Mouse (Mus musculus) bone marrow macrophage, adult 2 months (primary cell): ENCODE measurements around the gene Prr15. TPM values are rescaled to one million over a fixed set of nuclear protein-coding genes. Genes with fewer than 3 reads are reported as not detected.
A peak's percentile ranks its signal among the peaks of the same experiment; 100 is the strongest.

Experiments
- H3K27ac ChIP-seq: 2 replicates; pipeline ENCODE4 v1.5.1; 2012; ENCODE audit warnings: low read depth, low read length; ENCODE audit not compliant: insufficient read depth
- H3K4me1 ChIP-seq: 2 replicates; pipeline ENCODE4 v1.6.1; 2012; ENCODE audit warnings: low read length; ENCODE audit not compliant: control insufficient read depth, insufficient read depth
- H3K4me3 ChIP-seq: 2 replicates; pipeline ENCODE4 v1.5.1; 2012; ENCODE audit warnings: mild to moderate bottlenecking, low read length, moderate library complexity; ENCODE audit not compliant: insufficient read depth
- CTCF ChIP-seq: IDR thresholded peaks from 2 replicates; pipeline ENCODE4 v1.5.1; 2012; ENCODE audit warnings: low read depth, mild to moderate bottlenecking, low read length, moderate library complexity
- POLR2A ChIP-seq: IDR thresholded peaks from 2 replicates; pipeline ENCODE4 v1.6.1; 2012; ENCODE audit warnings: mild to moderate bottlenecking, low read depth, low read length, borderline replicate concordance
- polyA plus RNA-seq: library from polyadenylated mRNA; stranded (reverse); fragments of >200 nt; gene quantifications from 2 replicates; pipeline ENCODE4 v1.2.4, GENCODE M21; 2012; ENCODE audit not compliant: missing spikeins, insufficient read depth, insufficient read length

Gene Prr15
- polyA plus RNA-seq, 1 experiment = 1.4 TPM

DNA sequence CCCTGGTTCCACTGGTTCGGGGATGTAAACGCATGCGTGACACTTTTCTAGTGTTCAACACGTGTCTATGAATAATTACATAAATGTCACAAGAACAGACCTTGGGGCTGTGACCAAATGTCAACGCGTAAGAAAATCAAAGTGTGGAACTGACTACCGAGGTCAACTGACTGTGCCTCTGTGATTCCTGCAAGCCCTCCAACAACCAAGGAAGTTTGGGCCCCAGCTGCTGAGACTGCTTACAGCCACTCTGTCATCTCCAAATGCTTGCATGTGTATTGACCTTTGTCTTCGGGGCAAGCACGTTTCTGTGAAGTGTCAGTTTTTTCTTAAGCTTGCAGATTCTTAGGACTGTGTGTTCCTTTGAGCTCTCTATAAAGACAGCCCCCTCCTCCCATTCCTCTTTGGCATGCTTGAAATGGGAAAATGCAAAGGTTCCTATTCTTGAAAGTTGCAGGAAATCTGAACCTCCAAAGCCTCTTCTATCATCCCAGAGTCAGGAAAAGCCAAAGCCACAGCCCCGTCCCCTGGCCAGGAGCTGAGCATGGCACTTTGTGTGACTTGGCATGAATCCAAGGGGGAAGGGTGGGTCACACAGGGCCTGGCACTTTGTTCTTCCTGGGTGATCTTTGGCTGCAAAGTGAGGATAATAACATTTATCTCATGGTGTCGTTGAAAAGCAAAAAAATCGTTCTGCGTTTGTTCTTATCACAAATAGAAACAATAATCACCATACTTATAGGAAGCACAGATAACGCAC lies 27.5 kb downstream of the Prr15 start:
- Histone ChIP-seq H3K4me3 (no peak overlapping the region), H3K4me1 (no peaks in the 10 kb centered on the region), H3K27ac (no peak overlapping the region)
- TF ChIP-seq CTCF = no peak
- no peak for TF ChIP-seq POLR2A

GRCm38 (mm10) chr6:54353698-54354097 lies 28.1 kb downstream of the Prr15 start:
- H3K27ac ChIP-seq = no peak overlapping the region
- H3K4me3 ChIP-seq = no peak overlapping the region
- H3K4me1 ChIP-seq = no peaks in the 10 kb centered on the region
- TF ChIP-seq CTCF (no peak), POLR2A (no peak)

GRCm38 (mm10) chr6:54355626-54356025 lies 30.0 kb downstream of the Prr15 start:
- TF ChIP-seq CTCF (no peak), POLR2A (no peak)
- H3K27ac ChIP-seq = no peak overlapping the region
- H3K4me1 ChIP-seq = no peaks in the 10 kb centered on the region
- no peak overlapping the region for H3K4me3 ChIP-seq

- no peaks in the 10 kb centered on the region for H3K4me1 ChIP-seq
- no peak overlapping the region for H3K27ac ChIP-seq
- H3K4me3 ChIP-seq = no peak overlapping the region
- TF ChIP-seq POLR2A = no peak
- TF ChIP-seq CTCF = no peak
Observed at GRCm38 (mm10) chr6:54362526-54363324, 37.1 kb downstream of the Prr15 start.

- TF ChIP-seq POLR2A = no peak
- Histone ChIP-seq H3K4me3 (no peak overlapping the region), H3K4me1 (no peaks in the 10 kb centered on the region), H3K27ac (no peak overlapping the region)
Observed at GRCm38 (mm10) chr6:54364406-54365136, 38.9 kb downstream of the Prr15 start.

GRCm38 (mm10) chr6:54366607-54367006 lies 41.0 kb downstream of the Prr15 start:
- Histone ChIP-seq H3K27ac (no peak overlapping the region), H3K4me1 (no peaks in the 10 kb centered on the region)
- TF ChIP-seq POLR2A (no peak), CTCF (no peak)

DNA sequence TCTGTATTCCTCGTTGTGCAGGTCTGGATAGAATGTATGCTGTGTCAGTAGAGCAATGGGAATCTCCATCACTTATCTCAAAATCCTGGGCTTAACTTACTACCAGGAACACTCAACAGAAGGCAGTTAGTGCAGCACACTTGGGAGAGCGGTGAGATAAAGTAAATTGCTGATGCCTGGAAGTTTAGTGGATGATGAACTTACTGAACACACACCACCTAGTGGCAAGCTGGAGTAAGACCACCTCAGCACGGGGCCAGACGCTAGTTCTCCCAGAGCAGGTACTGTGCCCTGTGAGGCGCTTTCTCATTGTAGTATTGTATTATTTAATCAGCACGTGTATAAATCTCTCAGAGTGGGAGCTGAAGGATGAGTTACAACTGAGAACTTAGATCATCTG lies 42.4 kb downstream of the Prr15 start:
- TF ChIP-seq POLR2A = no peak
- TF ChIP-seq CTCF = peak; percentile 49

More at GRCm38 (mm10) chr6:54366607-54367006, 41.0 kb downstream of the Prr15 start:
- H3K4me3 ChIP-seq = no peak overlapping the region

GRCm38 (mm10) chr6:54369913-54370542 lies 44.4 kb downstream of the Prr15 start:
- H3K27ac ChIP-seq = no peak overlapping the region
- no peak overlapping the region for H3K4me3 ChIP-seq
- TF ChIP-seq POLR2A = no peak
- no peak for TF ChIP-seq CTCF
- no peaks in the 10 kb centered on the region for H3K4me1 ChIP-seq

More for the DNA sequence above, 42.4 kb downstream of the Prr15 start:
- H3K4me1 ChIP-seq = no peaks in the 10 kb centered on the region
- H3K27ac ChIP-seq = no peak overlapping the region
- H3K4me3 ChIP-seq = no peak overlapping the region

DNA sequence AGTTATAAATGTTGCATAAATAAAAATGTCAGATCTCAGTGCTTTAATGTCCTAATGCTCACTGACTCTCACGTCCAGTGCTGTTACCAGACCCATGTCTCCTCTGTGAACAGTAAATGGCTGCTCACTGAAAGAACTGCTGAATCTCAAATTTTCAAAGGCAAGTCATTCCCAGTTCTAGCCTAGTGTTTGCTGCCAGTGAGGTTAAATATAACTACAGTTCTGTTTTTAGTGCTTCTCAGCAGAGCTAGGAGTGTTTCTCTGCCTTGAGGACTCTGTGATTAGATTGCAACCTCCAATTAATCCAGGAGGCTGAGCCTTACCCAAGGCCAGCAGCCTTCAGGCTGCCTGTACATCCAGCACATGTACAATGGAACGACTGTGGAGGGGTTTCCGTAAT lies 46.2 kb downstream of the Prr15 start:
- Histone ChIP-seq H3K4me1 (no peaks in the 10 kb centered on the region), H3K4me3 (no peak overlapping the region), H3K27ac (no peak overlapping the region)
- TF ChIP-seq POLR2A = no peak
